Mouse (Mus musculus) hindbrain, embryonic 16.5 days (tissue): ENCODE results near the gene Ndufaf3. TPM values are rescaled to one million over a fixed set of nuclear protein-coding genes. Genes with fewer than 3 reads are reported as not detected.

ENCODE experiments used
- microRNA counts: library from miRNA; unstranded; fragments of <30 nt; microRNA quantifications from one replicate; lab custom pipeline; 2016
- microRNA-seq: library from miRNA; unstranded; fragments of <30 nt; microRNA quantifications from one replicate; pipeline ENCODE4, GENCODE M21; 2017
- polyA plus RNA-seq: library from polyadenylated mRNA; unstranded; fragments of >200 nt; fragmentation: Nextera tagmentation; extraction: Ambion mirVana; gene quantifications from 2 replicates; pipeline ENCODE4 v1.2.1, GENCODE M21; 2015

The Ndufaf3 gene
- polyA plus RNA-seq, 1 experiment from 2014 or later = 78.2 TPM

MicroRNA genes within 50 kb of the gene (microRNA counts, 519-probe panel; counts per million panel counts)
- 2,483 counts per million, percentile 65 among the panel's probes with 10 or more counts for microRNA mmu-miR-191 (lab: Ali Mortazavi, UCI)
- 2,477 counts per million, percentile 64 among the panel's probes with 10 or more counts for microRNA mmu-miR-425 (lab: Ali Mortazavi, UCI)

Small RNA genes lying within 50 kb of the gene (microRNA-seq; reads per million reads assigned to microRNA genes)
- gene Gm24083 = not detected
- gene Mir191 = not detected
- 901 reads per million, percentile 76 among the genes with 10 or more reads in this experiment for gene Mir425

Other genes with a start within 250 kb of the Ndufaf3 start
- gene Gpx1, start 228.5 kb downstream of the Ndufaf3 start, polyA plus RNA-seq = 451 and 453 TPM in 2 replicates
- 116 and 127 TPM in 2 replicates for gene Usp4, start 219.6 kb downstream of the Ndufaf3 start, polyA plus RNA-seq
- gene 1700102P08Rik, start 174.6 kb downstream of the Ndufaf3 start, polyA plus RNA-seq = 1.5 and 2.7 TPM in 2 replicates
- 1.6 and 1.7 TPM in 2 replicates for gene Ccdc36, start 138.9 kb downstream of the Ndufaf3 start, polyA plus RNA-seq
- gene BC048562, start 131.0 kb downstream of the Ndufaf3 start, polyA plus RNA-seq = not detected in 2 replicates
- gene Ccdc71, start 106.9 kb downstream of the Ndufaf3 start, polyA plus RNA-seq = 57.6 and 68.3 TPM in 2 replicates
- gene Klhdc8b, start 105.9 kb downstream of the Ndufaf3 start, polyA plus RNA-seq = 54.8 and 68.6 TPM in 2 replicates
- 17.1 and 26.5 TPM in 2 replicates for gene Lamb2, start 87.7 kb downstream of the Ndufaf3 start, polyA plus RNA-seq
- gene Usp19, start 76.8 kb downstream of the Ndufaf3 start, polyA plus RNA-seq = 56.3 and 71.4 TPM in 2 replicates
- 62.3 and 64.6 TPM in 2 replicates for gene Qars, start 59.7 kb downstream of the Ndufaf3 start, polyA plus RNA-seq
- gene Qrich1, start 50.6 kb downstream of the Ndufaf3 start, polyA plus RNA-seq = 106 and 126 TPM in 2 replicates
- 101 and 110 TPM in 2 replicates for gene Impdh2, start 7.1 kb downstream of the Ndufaf3 start, polyA plus RNA-seq
- gene Dalrd3, start 2.5 kb upstream of the Ndufaf3 start, polyA plus RNA-seq = 328 and 331 TPM in 2 replicates
- 326 and 352 TPM in 2 replicates for gene Wdr6, start 11.3 kb upstream of the Ndufaf3 start, polyA plus RNA-seq
- 40.1 and 40.2 TPM in 2 replicates for gene P4htm, start 30.2 kb upstream of the Ndufaf3 start, polyA plus RNA-seq
- 44.6 and 48.0 TPM in 2 replicates for gene Arih2, start 82.0 kb upstream of the Ndufaf3 start, polyA plus RNA-seq
- 48.7 and 51.3 TPM in 2 replicates for gene Slc25a20, start 94.7 kb upstream of the Ndufaf3 start, polyA plus RNA-seq
- 36.8 and 52.8 TPM in 2 replicates for gene Prkar2a, start 121.9 kb upstream of the Ndufaf3 start, polyA plus RNA-seq
- 178 and 185 TPM in 2 replicates for gene Ip6k2, start 216.4 kb upstream of the Ndufaf3 start, polyA plus RNA-seq
- 32.2 and 35.1 TPM in 2 replicates for gene Nckipsd, start 240.9 kb upstream of the Ndufaf3 start, polyA plus RNA-seq